Mouse (Mus musculus) heart, embryonic 15.5 days (tissue): ENCODE results near the gene Ndufaf2. TPM values are rescaled to one million over a fixed set of nuclear protein-coding genes. Genes with fewer than 3 reads are reported as not detected.

Experiments
- ATAC-seq: fragments of 200-750 bp; cut with Nextera tagmentation; replicated peaks from 2 replicates; pipeline ENCODE4 v1.8.0; 2017; ENCODE audit warnings: low read depth, moderate TSS enrichment; ENCODE audit not compliant: insufficient number of reproducible peaks, insufficient read depth, low FRiP score
- H3K27ac ChIP-seq: fragments of 300-500 bp; sonication (generic); 2 replicates; pipeline ENCODE4 v1.5.1; 2015; ENCODE audit warnings: mild to moderate bottlenecking, inconsistent platforms
- H3K27me3 ChIP-seq: fragments of 300-500 bp; sonication (generic); 2 replicates; pipeline ENCODE4 v1.6.1; 2015; ENCODE audit warnings: inconsistent platforms
- H3K36me3 ChIP-seq: fragments of 300-500 bp; sonication (generic); 2 replicates; pipeline ENCODE4 v1.6.1; 2015; ENCODE audit warnings: mild to moderate bottlenecking, inconsistent platforms
- H3K4me1 ChIP-seq: fragments of 300-500 bp; sonication (generic); replicated peaks from 2 replicates; pipeline ENCODE4 v1.6.1; 2015; ENCODE audit warnings: inconsistent platforms
- H3K4me2 ChIP-seq: fragments of 300-500 bp; sonication (generic); 2 replicates; pipeline ENCODE4 v1.6.1; 2015; ENCODE audit warnings: inconsistent platforms, mild to moderate bottlenecking, moderate library complexity
- H3K4me3 ChIP-seq: fragments of 300-500 bp; sonication (generic); 2 replicates; pipeline ENCODE4 v1.5.1; 2015; ENCODE audit warnings: mild to moderate bottlenecking, inconsistent platforms
- H3K9ac ChIP-seq: fragments of 300-500 bp; sonication (generic); 2 replicates; pipeline ENCODE4 v1.6.1; 2015; ENCODE audit warnings: mild to moderate bottlenecking, inconsistent platforms
- H3K9me3 ChIP-seq: fragments of 300-500 bp; sonication (generic); replicated peaks from 2 replicates; pipeline ENCODE4 v1.6.1; 2016; ENCODE audit warnings: inconsistent platforms
- WGBS: fragments of 180-500 bp; shearing (Covaris S2); methylation state at CpG from one replicate; pipeline ENCODE4 v1.1.7; 2015; ENCODE audit warnings: mixed read lengths; 5-methylcytosine and 5-hydroxymethylcytosine counted together
- polyA plus RNA-seq: library from polyadenylated mRNA; unstranded; fragments of >200 nt; fragmentation: Nextera tagmentation; extraction: Ambion mirVana; gene quantifications from 2 replicates; pipeline ENCODE4 v1.2.1, GENCODE M21; 2015

The Ndufaf2 gene
- polyA plus RNA-seq, 1 experiment from 2014 or later = 58.8 TPM

- Histone ChIP-seq H3K4me2 (no peak overlapping the region), H3K4me3 (no peak overlapping the region), H3K27me3 (no peaks in the 10 kb centered on the region), H3K9me3 (no peaks in the 10 kb centered on the region), H3K27ac (no peak overlapping the region), H3K9ac (no peak overlapping the region), H3K36me3 (no peaks in the 10 kb centered on the region), H3K4me1 (peaks cover 12% of the 10 kb centered on the region)
- 46% methylated on average over 1 of the region's 1 CpGs for WGBS
- no peak for ATAC-seq
These were observed 40.2 kb downstream of the Ndufaf2 start for GRCm38 (mm10) chr13:108118188-108118587.

- H3K36me3 ChIP-seq = no peaks in the 10 kb centered on the region
These were observed 40.8 kb downstream of the Ndufaf2 start for GRCm38 (mm10) chr13:108117654-108118053.

GRCm38 (mm10) chr13:108114257-108114656 is 44.2 kb downstream of the Ndufaf2 start:
- Histone ChIP-seq H3K9me3 (no peaks in the 10 kb centered on the region), H3K4me2 (no peak overlapping the region), H3K4me1 (peaks cover 9% of the 10 kb centered on the region), H3K4me3 (no peak overlapping the region), H3K36me3 (no peaks in the 10 kb centered on the region), H3K27me3 (no peaks in the 10 kb centered on the region), H3K9ac (no peak overlapping the region), H3K27ac (no peak overlapping the region)
- no peak for ATAC-seq
- 72% methylated on average over 3 of the region's 3 CpGs for WGBS

More at GRCm38 (mm10) chr13:108117654-108118053, 40.8 kb downstream of the Ndufaf2 start:
- Histone ChIP-seq H3K9me3 (no peaks in the 10 kb centered on the region), H3K27me3 (no peaks in the 10 kb centered on the region), H3K4me1 (peaks cover 12% of the 10 kb centered on the region), H3K4me2 (no peak overlapping the region), H3K27ac (no peak overlapping the region), H3K4me3 (no peak overlapping the region), H3K9ac (no peak overlapping the region)
- no peak for ATAC-seq

- no peak for ATAC-seq
- Histone ChIP-seq H3K4me3 (no peak overlapping the region), H3K27ac (no peak overlapping the region), H3K4me2 (no peak overlapping the region), H3K9ac (no peak overlapping the region), H3K27me3 (no peaks in the 10 kb centered on the region), H3K9me3 (no peaks in the 10 kb centered on the region), H3K36me3 (no peaks in the 10 kb centered on the region), H3K4me1 (peaks cover 6% of the 10 kb centered on the region)
- WGBS = 92% methylated on average over 5 of the region's 5 CpGs
These were observed 44.9 kb downstream of the Ndufaf2 start for GRCm38 (mm10) chr13:108113536-108113935.

- ATAC-seq = no peak
- Histone ChIP-seq H3K27ac (no peak overlapping the region), H3K4me1 (no peaks in the 10 kb centered on the region; the same call in 1 of the 2 replicates), H3K27me3 (no peaks in the 10 kb centered on the region), H3K9me3 (no peaks in the 10 kb centered on the region), H3K9ac (no peak overlapping the region), H3K4me3 (no peak overlapping the region), H3K4me2 (no peak overlapping the region), H3K36me3 (no peaks in the 10 kb centered on the region)
- 76% methylated on average over 6 of the region's 6 CpGs for WGBS
These were observed 47.5 kb downstream of the Ndufaf2 start for GRCm38 (mm10) chr13:108110929-108111328.

GRCm38 (mm10) chr13:108100700-108101099 is 57.7 kb downstream of the Ndufaf2 start:
- Histone ChIP-seq H3K36me3 (no peaks in the 10 kb centered on the region), H3K9ac (no peak overlapping the region), H3K4me3 (no peak overlapping the region), H3K4me2 (no peak overlapping the region), H3K4me1 (peaks cover 10% of the 10 kb centered on the region), H3K27me3 (no peaks in the 10 kb centered on the region), H3K9me3 (no peaks in the 10 kb centered on the region), H3K27ac (no peak overlapping the region)
- ATAC-seq = no peak
- 22% methylated on average over 2 of the region's 2 CpGs for WGBS

- Histone ChIP-seq H3K4me3 (no peak overlapping the region), H3K27ac (no peak overlapping the region), H3K27me3 (no peaks in the 10 kb centered on the region), H3K36me3 (no peaks in the 10 kb centered on the region), H3K4me2 (peak overlapping the region; percentile 11; the same call in 1 of the 2 replicates), H3K4me1 (peaks cover 12% of the 10 kb centered on the region), H3K9me3 (no peaks in the 10 kb centered on the region), H3K9ac (no peak overlapping the region)
- ATAC-seq = no peak
- WGBS = 47% methylated on average over 7 of the region's 7 CpGs
These were observed 62.0 kb downstream of the Ndufaf2 start for GRCm38 (mm10) chr13:108096446-108096845.

GRCm38 (mm10) chr13:108095617-108096016 is 62.8 kb downstream of the Ndufaf2 start:
- H3K4me1 ChIP-seq = peaks cover 9% of the 10 kb centered on the region
- H3K9me3 ChIP-seq = no peaks in the 10 kb centered on the region
- H3K4me3 ChIP-seq = no peak overlapping the region
- WGBS = 74% methylated on average over 7 of the region's 7 CpGs
- H3K27me3 ChIP-seq = no peaks in the 10 kb centered on the region
- no peak overlapping the region for H3K4me2 ChIP-seq
- no peaks in the 10 kb centered on the region for H3K36me3 ChIP-seq
- no peak for ATAC-seq
- no peak overlapping the region for H3K27ac ChIP-seq
- no peak overlapping the region for H3K9ac ChIP-seq

- Histone ChIP-seq H3K4me2 (no peak overlapping the region), H3K9ac (no peak overlapping the region), H3K9me3 (no peaks in the 10 kb centered on the region), H3K36me3 (no peaks in the 10 kb centered on the region), H3K4me3 (no peak overlapping the region), H3K27me3 (no peaks in the 10 kb centered on the region), H3K4me1 (peaks cover 9% of the 10 kb centered on the region), H3K27ac (no peak overlapping the region)
- 84% methylated on average over 5 of the region's 5 CpGs for WGBS
- ATAC-seq = no peak
These were observed 63.7 kb downstream of the Ndufaf2 start for GRCm38 (mm10) chr13:108094681-108095080.

- no peak overlapping the region for H3K4me2 ChIP-seq
- no peaks in the 10 kb centered on the region for H3K36me3 ChIP-seq
- no peak for ATAC-seq
- H3K4me3 ChIP-seq = no peak overlapping the region
- H3K27me3 ChIP-seq = no peaks in the 10 kb centered on the region
- H3K9me3 ChIP-seq = no peaks in the 10 kb centered on the region
- peaks cover 9% of the 10 kb centered on the region for H3K4me1 ChIP-seq
- no peak overlapping the region for H3K9ac ChIP-seq
- no peak overlapping the region for H3K27ac ChIP-seq
- 89% methylated on average over 7 of the region's 7 CpGs for WGBS
These were observed 66.1 kb downstream of the Ndufaf2 start for GRCm38 (mm10) chr13:108092290-108092689.

- Histone ChIP-seq H3K9me3 (no peaks in the 10 kb centered on the region), H3K27me3 (no peaks in the 10 kb centered on the region), H3K36me3 (no peaks in the 10 kb centered on the region), H3K9ac (no peak overlapping the region), H3K4me1 (no peaks in the 10 kb centered on the region), H3K27ac (no peak overlapping the region), H3K4me3 (no peak overlapping the region), H3K4me2 (no peak overlapping the region)
- WGBS = 73% methylated on average over 4 of the region's 4 CpGs
- no peak for ATAC-seq
These were observed 71.7 kb downstream of the Ndufaf2 start for GRCm38 (mm10) chr13:108086724-108087123.

GRCm38 (mm10) chr13:108086036-108086435 is 72.4 kb downstream of the Ndufaf2 start:
- Histone ChIP-seq H3K4me3 (no peak overlapping the region), H3K36me3 (no peaks in the 10 kb centered on the region), H3K9me3 (no peaks in the 10 kb centered on the region), H3K27me3 (no peaks in the 10 kb centered on the region), H3K27ac (no peak overlapping the region), H3K4me1 (no peaks in the 10 kb centered on the region), H3K4me2 (no peak overlapping the region), H3K9ac (no peak overlapping the region)
- no peak for ATAC-seq
- 85% methylated on average over 5 of the region's 5 CpGs for WGBS
